Mouse (Mus musculus) thymus, adult 2 months (tissue): Measurements from ENCODE around the gene Insl3.

Experiments used
- CTCF ChIP-seq: fragments of 200-500 bp; IDR thresholded peaks from 2 replicates; pipeline ENCODE4 v1.5.1; 2012; ENCODE audit warnings: mild to moderate bottlenecking, control low read depth, low read length, moderate library complexity, borderline replicate concordance; ENCODE audit not compliant: control insufficient read depth, poor library complexity, insufficient read depth; ENCODE audit errors: extremely low read depth
- POLR2A ChIP-seq: fragments of 200-500 bp; IDR thresholded peaks from 2 replicates; pipeline ENCODE4 v1.6.1; 2012; ENCODE audit warnings: mild to moderate bottlenecking, low read length, control low read depth, moderate library complexity; ENCODE audit not compliant: control insufficient read depth, poor library complexity, insufficient read depth; ENCODE audit errors: extremely low read depth

- TF ChIP-seq POLR2A, result no peak
- no peak for TF ChIP-seq CTCF
Observed at GRCm38 (mm10) chr8:71692509-71692908, 3.5 kb downstream of the Insl3 start.
